Mouse (Mus musculus): Measurements from ENCODE around the gene Slc5a3.

Gene Slc5a3

DNA sequence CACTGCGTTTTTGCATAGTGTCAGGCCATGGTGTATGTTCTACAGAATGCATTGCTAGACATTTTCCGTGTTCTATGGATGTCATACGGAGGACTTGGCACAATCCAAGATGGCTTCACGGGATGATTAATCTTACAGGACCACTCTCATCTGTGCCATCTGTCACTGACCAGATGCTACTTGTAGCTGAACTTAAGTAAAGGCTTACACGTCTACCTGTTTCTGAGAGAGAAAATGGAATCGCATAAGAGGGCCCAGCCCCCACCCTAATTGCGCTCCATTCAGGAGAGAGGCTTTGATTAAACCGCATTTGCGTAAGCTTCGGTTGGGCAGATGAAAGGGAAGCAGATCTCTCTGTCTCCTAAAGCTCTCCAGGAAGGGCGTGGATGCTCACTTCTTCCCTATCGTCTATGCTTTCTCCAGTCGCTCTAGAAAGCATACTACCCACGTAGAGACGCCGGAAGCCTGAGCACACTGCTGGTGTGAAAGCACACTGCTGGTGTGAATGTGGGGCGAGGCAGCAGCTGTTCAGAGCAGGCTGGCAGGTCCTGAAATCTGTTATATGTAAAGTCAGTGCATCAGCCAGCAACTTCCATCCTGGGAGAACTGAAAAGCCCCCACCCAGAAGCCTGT is 62.9 kb downstream of the Slc5a3 start:
- DNase-seq (ENCODE audit: low read depth, low spot score) = peak; percentile 66

DNA sequence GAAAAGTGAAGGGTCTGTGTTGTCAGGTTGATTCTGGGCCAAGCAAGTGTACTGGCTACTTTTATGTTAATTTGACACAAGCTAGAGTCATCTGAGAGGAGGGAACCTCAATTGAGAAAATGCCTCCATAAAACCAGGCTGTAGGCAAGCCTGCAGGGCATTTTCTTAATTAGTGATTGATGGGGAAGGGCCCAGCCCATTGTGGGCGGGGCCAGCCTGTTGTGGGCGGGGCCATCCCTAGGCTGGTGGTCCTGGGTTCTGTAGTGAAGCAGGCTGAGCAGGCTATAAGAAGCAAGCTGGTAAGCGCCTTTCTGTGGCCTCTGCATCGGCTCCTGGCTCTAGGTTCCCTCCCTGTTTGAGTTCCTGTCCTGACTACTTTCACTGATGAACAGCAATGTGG is 69.1 kb downstream of the Slc5a3 start:
- peak; percentile 72 for DNase-seq (ENCODE audit: low read depth, low spot score)

DNA sequence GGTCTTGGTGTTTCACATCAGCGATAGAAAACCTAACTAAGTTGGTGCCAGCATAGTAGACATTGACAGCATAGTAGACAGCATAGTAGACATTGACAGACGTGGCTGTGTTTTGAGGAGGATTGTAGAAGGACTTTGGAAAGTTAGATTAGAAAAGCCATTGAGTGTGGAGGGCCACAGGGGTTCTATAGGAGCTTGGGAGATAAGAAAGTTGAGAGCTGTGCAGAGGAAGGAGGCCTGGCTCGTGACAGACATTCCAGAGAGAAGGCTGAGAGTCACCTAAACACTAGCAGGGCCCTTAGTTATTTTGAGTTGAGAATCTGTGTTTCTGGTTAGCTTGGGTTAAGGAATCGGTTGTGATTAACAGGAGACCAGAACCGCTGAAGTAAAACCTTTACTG is 69.5 kb downstream of the Slc5a3 start:
- DNase-seq (ENCODE audit: low read depth, low spot score) = no peak

DNA sequence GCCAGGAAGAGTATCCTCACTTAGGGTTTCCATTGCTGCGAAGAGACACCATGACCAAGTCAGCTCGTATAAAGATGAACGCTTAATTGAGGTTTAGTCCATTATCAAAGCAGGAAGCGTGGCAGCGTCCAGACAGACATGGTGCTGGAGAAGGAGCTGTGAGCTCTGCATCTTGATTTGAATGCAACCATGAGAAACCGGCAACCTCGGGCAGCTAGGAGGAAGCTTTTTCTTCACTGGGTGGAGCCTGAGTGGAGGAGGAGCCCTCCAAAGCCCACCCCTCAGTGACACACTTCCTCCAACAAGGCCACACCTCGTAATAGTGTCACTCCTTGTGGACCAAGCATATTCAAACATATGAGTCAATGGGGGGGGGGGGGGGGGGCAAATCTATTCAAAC is 71.7 kb downstream of the Slc5a3 start:
- no peak for DNase-seq (ENCODE audit: low read depth, low spot score)

DNA sequence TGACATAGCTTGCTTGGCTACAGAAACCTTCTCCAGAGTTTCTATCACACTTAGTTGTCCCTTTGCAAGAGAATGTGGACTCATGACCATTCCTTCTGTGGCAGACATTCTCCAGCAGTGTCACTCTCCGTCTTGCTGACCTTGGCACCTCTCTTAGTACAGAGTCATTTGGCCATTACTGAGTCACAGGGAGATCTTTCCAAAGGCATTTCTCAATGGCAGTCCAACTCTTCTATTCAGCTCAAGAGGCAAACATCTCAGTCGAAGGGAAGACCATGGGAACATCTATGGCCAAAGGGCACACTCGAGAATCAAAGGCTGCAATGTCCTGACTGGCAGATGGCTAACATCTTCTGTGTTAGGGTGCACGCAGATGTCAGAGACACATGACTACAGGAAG is 74.4 kb downstream of the Slc5a3 start:
- DNase-seq (ENCODE audit: low read depth, low spot score) = no peak

DNA sequence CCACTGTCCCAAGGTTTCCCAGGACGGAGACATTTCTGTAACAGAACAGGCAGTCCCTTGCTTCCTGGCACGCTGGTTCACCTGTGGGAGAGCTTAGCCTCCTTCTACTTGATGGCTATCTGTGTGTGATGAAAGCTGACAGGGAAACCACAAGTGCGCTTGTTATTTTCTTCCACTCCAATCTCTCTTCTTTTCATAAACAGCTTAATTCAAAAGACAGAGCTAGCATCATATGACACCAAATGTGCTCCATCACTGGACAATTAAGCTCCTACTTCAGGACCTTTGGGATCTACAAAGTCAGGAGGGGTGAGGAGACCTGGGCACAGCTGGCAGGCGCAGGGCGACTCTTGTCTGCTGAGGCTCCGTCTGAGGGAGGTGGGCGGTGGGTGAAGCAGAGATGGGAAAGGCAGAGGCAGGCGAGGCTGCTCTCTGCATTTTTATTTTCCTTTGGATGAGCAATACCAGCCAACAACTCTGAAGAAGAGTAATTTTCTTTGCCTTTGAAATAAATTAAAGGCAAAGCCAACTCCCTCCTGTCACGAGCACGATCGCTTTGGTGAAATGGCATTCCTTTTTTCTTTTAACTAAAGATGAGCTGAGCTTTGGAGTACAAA is 76.1 kb downstream of the Slc5a3 start:
- DNase-seq (ENCODE audit: low read depth, low spot score) = no peak

DNA sequence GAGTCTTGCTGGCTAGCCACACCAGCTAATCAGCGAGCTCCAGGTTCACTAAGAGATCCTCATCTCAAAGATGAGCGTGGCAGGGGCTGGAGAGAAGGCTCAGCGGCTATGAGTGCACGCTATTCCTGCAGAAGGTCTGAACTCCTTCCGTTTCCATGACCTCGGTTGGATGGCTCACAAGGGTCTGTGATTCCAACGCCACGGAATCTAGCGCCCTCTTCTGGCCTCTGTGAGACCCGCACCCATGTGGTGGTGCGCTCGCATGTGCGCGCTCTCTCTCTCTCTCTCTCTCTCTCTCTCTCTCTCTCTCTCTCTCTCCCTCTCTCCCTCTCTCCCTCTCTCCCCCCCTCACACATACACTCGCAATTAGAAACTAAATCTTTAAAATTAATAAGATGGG is 78.2 kb downstream of the Slc5a3 start:
- peak; percentile 74 for DNase-seq (ENCODE audit: low read depth, low spot score)
